Mouse (Mus musculus) forebrain, embryonic 11.5 days (tissue): ENCODE measurements around the gene Nudt22. TPM values are rescaled to one million over a fixed set of nuclear protein-coding genes. Genes with fewer than 3 reads are reported as not detected.
A peak's percentile ranks its signal among the peaks of the same experiment; 100 is the strongest.

Experiments
- ATAC-seq: fragments of 200-750 bp; cut with Nextera tagmentation; replicated peaks from 2 replicates; pipeline ENCODE4 v1.8.0; 2017; ENCODE audit warnings: moderate TSS enrichment; ENCODE audit not compliant: low FRiP score
- DNase-seq: peaks from one replicate; pipeline ENCODE4 v3.0.0-alpha.2; 2017; ENCODE audit warnings: low spot score
- H3K27ac ChIP-seq: fragments of 300-500 bp; sonication (generic); 2 replicates; pipeline ENCODE4 v1.5.1; 2014; ENCODE audit warnings: low read depth, low read length
- H3K27me3 ChIP-seq: fragments of 300-500 bp; sonication (generic); 2 replicates; pipeline ENCODE4 v1.6.1; 2014; ENCODE audit warnings: mild to moderate bottlenecking, low read length, mixed read lengths; ENCODE audit not compliant: control insufficient read depth, insufficient read depth
- H3K36me3 ChIP-seq: fragments of 300-500 bp; sonication (generic); 2 replicates; pipeline ENCODE4 v1.6.1; 2014; ENCODE audit warnings: mild to moderate bottlenecking, low read length, moderate library complexity, mixed read lengths; ENCODE audit not compliant: control insufficient read depth, insufficient read depth
- H3K4me1 ChIP-seq: fragments of 300-500 bp; sonication (generic); replicated peaks from 2 replicates; pipeline ENCODE4 v1.6.1; 2014; ENCODE audit warnings: low read length, mixed read lengths; ENCODE audit not compliant: control insufficient read depth, insufficient read depth
- H3K4me2 ChIP-seq: fragments of 300-500 bp; sonication (generic); 2 replicates; pipeline ENCODE4 v1.6.1; 2014; ENCODE audit warnings: low read depth, mild to moderate bottlenecking, low read length, moderate library complexity, mixed read lengths; ENCODE audit not compliant: severe bottlenecking
- H3K4me3 ChIP-seq: fragments of 300-500 bp; sonication (generic); 2 replicates; pipeline ENCODE4 v1.5.1; 2014; ENCODE audit warnings: low read depth, low read length
- H3K9ac ChIP-seq: fragments of 300-500 bp; sonication (generic); 2 replicates; pipeline ENCODE4 v1.6.1; 2014; ENCODE audit warnings: low read length
- H3K9me3 ChIP-seq: fragments of 300-500 bp; sonication (generic); 2 replicates; pipeline ENCODE4 v1.6.1; 2016; ENCODE audit warnings: low read length, mixed read lengths; ENCODE audit not compliant: control insufficient read depth
- WGBS: fragments of 180-500 bp; shearing (Covaris S2); extraction: QIAGEN DNeasy Blood & Tissue Kit; methylation state at CpG from one replicate; pipeline ENCODE4 v1.1.7; 2014; 5-methylcytosine and 5-hydroxymethylcytosine counted together
- polyA plus RNA-seq: library from polyadenylated mRNA; unstranded; fragments of >200 nt; fragmentation: Nextera tagmentation; extraction: Ambion mirVana; gene quantifications from 2 replicates; pipeline ENCODE4 v1.2.1, GENCODE M21; 2014

The Nudt22 gene
- polyA plus RNA-seq, 1 experiment from 2014 or later, result 14.6 TPM

DNA sequence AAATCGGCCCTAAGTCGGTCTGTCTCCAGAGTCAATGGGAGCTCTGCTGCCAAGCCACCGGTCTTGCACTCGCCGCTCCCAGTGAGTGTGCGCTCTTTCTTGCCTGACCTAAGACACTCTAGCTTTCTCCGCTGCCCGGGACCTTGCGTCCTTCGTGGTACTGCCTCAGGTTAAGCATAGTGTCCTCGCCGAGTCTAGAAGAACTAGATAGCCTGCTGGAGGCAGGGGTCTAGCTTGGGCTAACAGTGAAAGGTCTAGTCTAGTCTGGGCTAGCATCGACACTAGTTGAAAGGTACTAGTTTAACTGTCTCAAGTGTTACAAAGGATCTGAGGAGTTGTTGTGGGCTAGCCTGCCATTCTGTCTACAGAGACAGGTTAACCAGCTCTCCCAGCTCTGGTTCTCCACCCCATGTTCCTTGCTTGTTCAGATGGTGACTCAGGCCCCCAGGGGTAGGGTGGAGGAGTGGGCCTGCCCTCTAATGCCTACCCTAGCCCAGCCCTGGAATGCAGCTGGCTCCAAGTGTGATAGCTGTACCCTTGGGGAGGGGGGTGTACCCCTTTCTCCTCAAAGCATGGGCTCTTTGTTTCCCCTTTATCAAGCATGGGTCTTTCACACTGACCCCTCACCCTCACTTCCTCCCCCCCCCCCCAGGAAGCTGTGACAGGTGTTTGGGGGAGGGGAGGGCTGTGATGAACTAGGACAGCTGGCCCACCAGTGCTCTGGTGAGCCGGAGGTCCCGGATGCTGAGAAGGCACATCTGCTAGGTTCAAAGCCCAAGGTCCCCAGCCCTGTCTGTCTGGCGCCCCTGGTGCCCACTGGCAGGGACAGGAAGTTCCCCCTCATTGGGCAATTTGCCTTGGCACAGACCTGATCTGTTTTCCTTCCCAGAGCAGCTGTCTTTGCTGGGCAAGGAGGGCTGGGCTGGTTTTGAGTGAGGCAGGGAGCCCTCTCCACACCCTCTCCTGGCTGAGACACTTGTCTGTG lies 20.1 kb downstream of the Nudt22 start, which contains the start of gene Plcb3:
TSS of gene Plcb3 (minus strand) at position 934 of the 985 bp plus-strand sequence.
- ATAC-seq (no peak), DNase-seq (peak; percentile 82)
- Histone ChIP-seq H3K9ac (peak within 1 kb of the TSS; percentile 94), H3K4me2 (peak within 1 kb of the TSS; percentile 92), H3K4me1 (peaks cover 24% of the 10 kb centered on the region), H3K27ac (peak within 1 kb of the TSS; percentile 90), H3K36me3 (no peaks in the 10 kb centered on the region; the same call in 1 of the 2 replicates), H3K27me3 (no peaks in the 10 kb centered on the region), H3K9me3 (no peaks in the 10 kb centered on the region), H3K4me3 (peak within 1 kb of the TSS; percentile 86)
- under 1% methylated on average over 16 of the region's 16 CpGs for WGBS

GRCm38 (mm10) chr19:6974211-6975205 lies 21.4 kb downstream of the Nudt22 start, which contains the start of gene Ppp1r14b:
TSS of gene Ppp1r14b (plus strand) at chr19:6974968.
- peak within 1 kb of the TSS; percentile 86 for H3K4me3 ChIP-seq
- peak within 1 kb of the TSS; percentile 90 for H3K27ac ChIP-seq
- peaks cover 2% of the 10 kb centered on the region; the same call in 1 of the 2 replicates for H3K27me3 ChIP-seq
- under 1% methylated on average over 76 of the region's 84 CpGs for WGBS
- H3K36me3 ChIP-seq, result no peaks in the 10 kb centered on the region; the same call in 1 of the 2 replicates
- H3K4me1 ChIP-seq, result peaks cover 32% of the 10 kb centered on the region
- H3K9me3 ChIP-seq, result no peaks in the 10 kb centered on the region
- H3K9ac ChIP-seq, result peak within 1 kb of the TSS; percentile 94
- DNase-seq (peak; percentile 96), ATAC-seq (peak; percentile 69)
- H3K4me2 ChIP-seq, result peak within 1 kb of the TSS; percentile 92

- Histone ChIP-seq H3K36me3 (no peaks in the 10 kb centered on the region; the same call in 1 of the 2 replicates), H3K4me1 (peaks cover 27% of the 10 kb centered on the region), H3K4me3 (peak overlapping the region; percentile 86), H3K27ac (no peak overlapping the region), H3K9me3 (no peaks in the 10 kb centered on the region), H3K27me3 (peaks cover 2% of the 10 kb centered on the region; the same call in 1 of the 2 replicates), H3K4me2 (peak overlapping the region; percentile 92), H3K9ac (peak overlapping the region; percentile 94)
- no peak for DNase-seq
- 40% methylated on average over 12 of the region's 12 CpGs for WGBS
- ATAC-seq, result no peak
Measured at GRCm38 (mm10) chr19:6973581-6974190, 22.2 kb downstream of the Nudt22 start.

DNA sequence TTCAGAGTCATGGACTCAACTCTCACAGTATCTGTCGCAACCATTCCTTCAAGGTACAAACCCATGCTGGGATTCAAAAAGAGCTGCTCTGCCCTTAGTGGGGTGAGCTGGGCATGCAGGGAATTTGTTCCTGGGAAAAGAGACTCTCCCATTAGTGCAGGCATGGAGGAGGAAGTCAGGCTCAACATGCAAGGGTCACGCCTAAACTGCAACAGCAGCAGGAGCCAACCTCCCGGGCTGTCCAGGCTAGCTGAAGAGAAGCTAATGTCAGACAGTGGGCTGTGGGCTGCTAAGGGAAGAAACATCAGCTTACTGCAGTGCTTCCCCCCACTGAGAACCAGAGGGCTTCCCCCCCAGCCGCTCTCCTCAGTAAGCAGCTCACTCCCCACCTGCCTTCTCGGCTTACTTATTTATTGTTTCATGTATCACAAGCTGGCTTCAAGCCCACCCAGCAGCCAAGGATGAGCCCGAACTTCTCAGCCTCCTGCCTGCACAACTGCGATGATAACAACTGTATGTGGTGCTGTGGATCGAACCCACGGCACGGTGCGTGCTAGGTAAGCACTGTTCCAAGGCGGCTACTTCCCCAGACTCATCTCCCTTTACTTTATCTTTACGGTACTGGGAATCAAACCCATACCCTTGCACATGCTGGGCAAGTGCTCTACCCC lies 23.5 kb downstream of the Nudt22 start:
- peaks cover 2% of the 10 kb centered on the region; the same call in 1 of the 2 replicates for H3K27me3 ChIP-seq
- DNase-seq (no peak), ATAC-seq (no peak)
- no peaks in the 10 kb centered on the region; the same call in 1 of the 2 replicates for H3K36me3 ChIP-seq
- 88% methylated on average over 13 of the region's 13 CpGs for WGBS
- H3K4me1 ChIP-seq, result peaks cover 19% of the 10 kb centered on the region
- no peak overlapping the region for H3K4me2 ChIP-seq
- no peak overlapping the region for H3K9ac ChIP-seq
- H3K9me3 ChIP-seq, result no peaks in the 10 kb centered on the region
- H3K4me3 ChIP-seq, result no peak overlapping the region
- H3K27ac ChIP-seq, result no peak overlapping the region

GRCm38 (mm10) chr19:6971644-6972043 lies 24.3 kb downstream of the Nudt22 start:
- WGBS, result 44% methylated on average over 6 of the region's 6 CpGs
- H3K36me3 ChIP-seq, result no peaks in the 10 kb centered on the region; the same call in 1 of the 2 replicates
- peaks cover 15% of the 10 kb centered on the region for H3K4me1 ChIP-seq
- H3K9me3 ChIP-seq, result no peaks in the 10 kb centered on the region
- ATAC-seq, result no peak
- no peak overlapping the region for H3K4me2 ChIP-seq
- DNase-seq, result no peak
- no peak overlapping the region for H3K9ac ChIP-seq
- no peak overlapping the region; the same call in 1 of the 2 replicates for H3K27ac ChIP-seq
- H3K4me3 ChIP-seq, result no peak overlapping the region
- peaks cover 2% of the 10 kb centered on the region; the same call in 1 of the 2 replicates for H3K27me3 ChIP-seq

DNA sequence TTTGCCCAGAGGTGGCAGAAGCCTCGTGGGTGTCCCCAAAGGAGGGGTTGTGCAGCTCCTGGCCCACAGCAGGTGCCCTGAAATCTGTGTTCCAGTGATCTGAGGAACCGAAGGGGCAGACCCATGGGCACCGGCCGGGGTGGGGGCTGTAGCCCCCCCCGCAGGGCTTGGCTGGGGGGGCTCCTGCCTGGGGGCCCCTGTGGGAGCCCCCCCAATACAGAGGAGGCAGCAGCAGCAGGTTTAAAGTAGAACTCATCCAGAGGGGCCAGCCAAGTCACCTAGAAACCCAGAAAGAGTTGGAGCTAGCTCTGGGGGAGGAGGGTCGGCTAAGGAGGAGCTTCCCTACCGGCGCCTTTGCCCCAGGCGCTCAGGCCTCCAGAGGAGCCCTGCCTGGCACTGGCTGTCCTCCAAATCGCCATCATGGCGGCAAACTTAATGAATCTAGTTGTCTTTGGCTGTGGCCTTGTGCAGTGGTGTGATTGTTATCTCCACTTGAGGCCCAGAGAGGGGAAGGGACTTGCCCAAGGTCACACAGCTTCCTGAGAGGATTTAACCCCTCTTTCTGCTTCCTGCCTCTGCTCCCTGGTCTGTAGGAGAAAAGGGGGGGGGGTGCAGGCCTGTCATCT lies 25.3 kb downstream of the Nudt22 start:
- Histone ChIP-seq H3K9me3 (no peaks in the 10 kb centered on the region), H3K36me3 (no peaks in the 10 kb centered on the region), H3K27me3 (peaks cover 2% of the 10 kb centered on the region; the same call in 1 of the 2 replicates), H3K9ac (peak overlapping the region; percentile 12), H3K4me3 (no peak overlapping the region), H3K4me2 (peak overlapping the region; percentile 51), H3K4me1 (peaks cover 10% of the 10 kb centered on the region), H3K27ac (no peak overlapping the region)
- no peak for DNase-seq
- 18% methylated on average over 11 of the region's 11 CpGs for WGBS
- no peak for ATAC-seq

DNA sequence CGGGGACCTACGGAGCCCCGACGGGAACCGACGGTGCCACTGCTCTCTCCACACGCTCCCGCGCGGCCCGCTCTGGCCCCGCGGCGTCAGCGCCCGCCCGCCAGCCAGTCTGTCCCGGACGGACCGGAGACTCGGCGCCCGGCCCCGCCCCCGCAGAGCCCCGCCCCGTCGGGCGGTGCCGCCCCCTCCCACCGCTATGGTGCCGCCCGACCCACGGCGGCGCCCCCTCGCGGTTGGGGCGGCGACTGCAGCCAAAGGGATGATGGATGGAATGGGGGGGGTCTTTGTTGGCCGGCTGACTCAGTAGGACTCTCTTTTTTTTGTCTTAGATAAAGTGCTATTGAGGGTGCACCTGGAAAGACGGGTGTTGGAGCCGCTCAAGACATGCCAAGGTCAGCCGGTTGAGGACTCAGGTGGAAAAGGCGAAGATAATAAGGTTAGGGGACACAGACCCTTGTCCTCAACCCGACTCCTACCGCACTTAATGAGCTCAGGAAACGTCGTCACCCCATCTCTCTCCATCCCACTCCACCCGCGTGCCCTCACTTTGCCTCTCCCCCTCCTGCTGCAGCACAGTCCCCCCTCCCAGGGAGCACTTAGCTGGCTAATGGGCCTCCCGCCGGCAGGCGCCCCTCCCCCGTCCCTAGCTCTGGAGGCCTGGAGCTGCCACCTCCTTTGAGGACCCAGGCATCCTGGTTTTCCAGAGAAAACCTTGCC lies 26.1 kb downstream of the Nudt22 start:
- 1% methylated on average over 54 of the region's 55 CpGs for WGBS
- peak; percentile 85 for DNase-seq
- no peak overlapping the region for H3K27ac ChIP-seq
- peak; percentile 57 for ATAC-seq
- peaks cover 2% of the 10 kb centered on the region; the same call in 1 of the 2 replicates for H3K27me3 ChIP-seq
- H3K4me1 ChIP-seq, result peaks cover 10% of the 10 kb centered on the region
- H3K36me3 ChIP-seq, result no peaks in the 10 kb centered on the region
- H3K9me3 ChIP-seq, result no peaks in the 10 kb centered on the region
- H3K9ac ChIP-seq, result peak overlapping the region; percentile 55
- H3K4me2 ChIP-seq, result peak overlapping the region; percentile 51
- H3K4me3 ChIP-seq, result peak overlapping the region; percentile 45
